Mouse (Mus musculus) liver, adult 2 months (tissue): Measurements from ENCODE around the gene Gm20532. TPM values are rescaled to one million over a fixed set of nuclear protein-coding genes. Genes with fewer than 3 reads are reported as not detected.

Experiments
- DNase-seq: peaks from one replicate; pipeline ENCODE4 v3.0.0-alpha.2; 2011; ENCODE audit warnings: low read depth, low spot score; ENCODE audit errors: extremely low read depth
- H3K27ac ChIP-seq: fragments of 200-500 bp; replicated peaks from 2 replicates; pipeline ENCODE4 v1.5.1; 2012; ENCODE audit warnings: low read depth, mild to moderate bottlenecking, control low read depth, inconsistent platforms, low read length; ENCODE audit not compliant: insufficient read depth
- H3K27me3 ChIP-seq: fragments of 200-500 bp; 2 replicates; pipeline ENCODE4 v1.6.1; 2012; ENCODE audit warnings: mild to moderate bottlenecking, moderate library complexity, low read length, inconsistent platforms; ENCODE audit not compliant: control insufficient read depth, insufficient read depth
- H3K36me3 ChIP-seq: fragments of 200-500 bp; 2 replicates; pipeline ENCODE4 v1.6.1; 2012; ENCODE audit warnings: low read length, inconsistent platforms; ENCODE audit not compliant: control insufficient read depth, insufficient read depth
- H3K4me1 ChIP-seq: fragments of 200-500 bp; 2 replicates; pipeline ENCODE4 v1.6.1; 2011; ENCODE audit warnings: low read length; ENCODE audit not compliant: control insufficient read depth, insufficient read depth
- H3K4me3 ChIP-seq: fragments of 200-500 bp; 2 replicates; pipeline ENCODE4 v1.5.1; 2011; ENCODE audit warnings: low read depth, mild to moderate bottlenecking, control low read depth, low read length, moderate library complexity; ENCODE audit not compliant: insufficient read depth
- H3K79me2 ChIP-seq: fragments of 200-500 bp; 2 replicates; pipeline ENCODE4 v1.6.1; 2012; ENCODE audit warnings: inconsistent platforms, mild to moderate bottlenecking, low read length, moderate library complexity; ENCODE audit not compliant: control insufficient read depth, insufficient read depth
- H3K9ac ChIP-seq: fragments of 200-500 bp; 2 replicates; pipeline ENCODE4 v1.6.1; 2012; ENCODE audit warnings: low read depth, mild to moderate bottlenecking, control low read depth, inconsistent platforms, low read length
- CTCF ChIP-seq: fragments of 200-500 bp; IDR thresholded peaks from 2 replicates; pipeline ENCODE4 v1.5.1; 2011; ENCODE audit warnings: low read depth, low read length, control low read depth
- POLR2A ChIP-seq: fragments of 200-500 bp; IDR thresholded peaks from 2 replicates; pipeline ENCODE4 v1.6.1; 2011; ENCODE audit warnings: low read length, control low read depth; ENCODE audit not compliant: insufficient read depth; ENCODE audit errors: extremely low read depth
- WGBS: fragments of 180-500 bp; shearing (Covaris S2); methylation state at CpG from one replicate; pipeline ENCODE4 v1.1.7; 2018; 5-methylcytosine and 5-hydroxymethylcytosine counted together
- polyA plus RNA-seq: library from polyadenylated mRNA; depleted of rRNA; stranded (reverse); fragments of >200 nt; gene quantifications from 2 replicates; pipeline ENCODE4 v1.2.3, GENCODE M21; 2012
- total RNA-seq: library from RNA; depleted of rRNA; stranded (reverse); fragments of >200 nt; gene quantifications from 2 replicates; pipeline ENCODE4 v1.2.3, GENCODE M21; 2014

Gene Gm20532
- total and polyA plus RNA-seq, 2 experiments = not detected

GRCm38 (mm10) chr2:26588573-26588972 lies 2.1 kb downstream of the Gm20532 start:
- H3K4me1 ChIP-seq = 0 out of 2 replicates have a peak, but pooled peaks cover 6% of the 10 kb centered on the region
- DNase-seq = no peak
- 38% methylated on average over 4 of the region's 4 CpGs for WGBS
- no peak overlapping the region for H3K27ac ChIP-seq
- peak overlapping the region; percentile 9 for H3K9ac ChIP-seq
- no peaks in the 10 kb centered on the region for H3K27me3 ChIP-seq
- TF ChIP-seq POLR2A = no peak
- no peak for TF ChIP-seq CTCF
- H3K79me2 ChIP-seq = no peaks in the 10 kb centered on the region
- peaks cover 19% of the 10 kb centered on the region; the same call in 1 of the 2 replicates for H3K36me3 ChIP-seq
- peak overlapping the region; percentile 44 for H3K4me3 ChIP-seq

- Histone ChIP-seq H3K27me3 (no peaks in the 10 kb centered on the region), H3K79me2 (no peaks in the 10 kb centered on the region), H3K27ac (no peak overlapping the region), H3K9ac (peak overlapping the region; percentile 50), H3K4me3 (peak overlapping the region; percentile 22), H3K36me3 (peaks cover 20% of the 10 kb centered on the region; the same call in 1 of the 2 replicates), H3K4me1 (0 out of 2 replicates have a peak, but pooled peaks cover 6% of the 10 kb centered on the region)
- DNase-seq = no peak
- no peak for TF ChIP-seq POLR2A
- TF ChIP-seq CTCF = no peak
- WGBS = 57% methylated on average over 10 of the region's 10 CpGs
Observed at GRCm38 (mm10) chr2:26589284-26589683, 2.8 kb downstream of the Gm20532 start.

GRCm38 (mm10) chr2:26590282-26590681 lies 3.8 kb downstream of the Gm20532 start:
- H3K9ac ChIP-seq = peak overlapping the region; percentile 32
- peaks cover 22% of the 10 kb centered on the region; the same call in 1 of the 2 replicates for H3K36me3 ChIP-seq
- 75% methylated on average over 7 of the region's 7 CpGs for WGBS
- H3K27ac ChIP-seq = no peak overlapping the region
- peak overlapping the region; percentile 41; the same call in 1 of the 2 replicates for H3K4me3 ChIP-seq
- H3K79me2 ChIP-seq = no peaks in the 10 kb centered on the region
- DNase-seq = no peak
- TF ChIP-seq POLR2A (no peak), CTCF (0 out of 2 replicates have a peak, but pooled peaks have one; percentile 2)
- H3K4me1 ChIP-seq = peaks cover 14% of the 10 kb centered on the region
- no peaks in the 10 kb centered on the region for H3K27me3 ChIP-seq

GRCm38 (mm10) chr2:26590962-26591361 lies 4.5 kb downstream of the Gm20532 start:
- Histone ChIP-seq H3K4me3 (no peak overlapping the region), H3K4me1 (peaks cover 18% of the 10 kb centered on the region), H3K27me3 (no peaks in the 10 kb centered on the region), H3K79me2 (no peaks in the 10 kb centered on the region), H3K9ac (peak overlapping the region; percentile 24), H3K36me3 (peaks cover 22% of the 10 kb centered on the region; the same call in 1 of the 2 replicates), H3K27ac (no peak overlapping the region)
- no peak for TF ChIP-seq CTCF
- no peak for TF ChIP-seq POLR2A
- no peak for DNase-seq
- 43% methylated on average over 7 of the region's 7 CpGs for WGBS

- Histone ChIP-seq H3K4me1 (peaks cover 21% of the 10 kb centered on the region), H3K4me3 (peak overlapping the region; percentile 13; the same call in 1 of the 2 replicates), H3K9ac (no peak overlapping the region), H3K79me2 (no peaks in the 10 kb centered on the region), H3K27ac (no peak overlapping the region), H3K27me3 (no peaks in the 10 kb centered on the region), H3K36me3 (peaks cover 22% of the 10 kb centered on the region; the same call in 1 of the 2 replicates)
- WGBS = 48% methylated on average over 12 of the region's 12 CpGs
- TF ChIP-seq POLR2A = 0 out of 2 replicates have a peak, but pooled peaks have one; percentile 19
- TF ChIP-seq CTCF = no peak
- no peak for DNase-seq
Observed at GRCm38 (mm10) chr2:26591416-26591815, 5.0 kb downstream of the Gm20532 start.
